Mouse (Mus musculus) liver, embryonic 12.5 days (tissue): Measurements from ENCODE around the gene Zyg11b. TPM values are rescaled to one million over a fixed set of nuclear protein-coding genes. Genes with fewer than 3 reads are reported as not detected.

Experiments used
- ATAC-seq: fragments of 200-750 bp; cut with Nextera tagmentation; 2 replicates; pipeline ENCODE4 v1.8.0; 2017; ENCODE audit warnings: moderate number of reproducible peaks, mild to moderate bottlenecking, moderate library complexity
- H3K27ac ChIP-seq: fragments of 300-500 bp; sonication (generic); 2 replicates; pipeline ENCODE4 v1.5.1; 2016; ENCODE audit warnings: mild to moderate bottlenecking
- H3K27me3 ChIP-seq: fragments of 300-500 bp; sonication (generic); replicated peaks from 2 replicates; pipeline ENCODE4 v1.6.1; 2016; ENCODE audit warnings: mild to moderate bottlenecking, moderate library complexity
- H3K36me3 ChIP-seq: fragments of 300-500 bp; sonication (generic); 2 replicates; pipeline ENCODE4 v1.6.1; 2016; ENCODE audit warnings: mild to moderate bottlenecking, moderate library complexity
- H3K4me1 ChIP-seq: fragments of 300-500 bp; sonication (generic); 2 replicates; pipeline ENCODE4 v1.6.1; 2016
- H3K4me2 ChIP-seq: fragments of 300-500 bp; sonication (generic); 2 replicates; pipeline ENCODE4 v1.6.1; 2016; ENCODE audit warnings: mild to moderate bottlenecking, moderate library complexity
- H3K4me3 ChIP-seq: fragments of 300-500 bp; sonication (generic); 2 replicates; pipeline ENCODE4 v1.5.1; 2016; ENCODE audit warnings: mild to moderate bottlenecking, moderate library complexity
- H3K9ac ChIP-seq: fragments of 300-500 bp; sonication (generic); 2 replicates; pipeline ENCODE4 v1.6.1; 2016; ENCODE audit warnings: mild to moderate bottlenecking, moderate library complexity
- H3K9me3 ChIP-seq: fragments of 300-500 bp; sonication (generic); replicated peaks from 2 replicates; pipeline ENCODE4 v1.6.1; 2016; ENCODE audit warnings: mild to moderate bottlenecking, moderate library complexity
- WGBS: fragments of 180-500 bp; shearing (Covaris S2); methylation state at CpG from one replicate; pipeline ENCODE4 v1.1.7; 2016; ENCODE audit not compliant: insufficient replicate concordance; 5-methylcytosine and 5-hydroxymethylcytosine counted together
- polyA plus RNA-seq: library from polyadenylated mRNA; unstranded; fragments of >200 nt; fragmentation: Nextera tagmentation; extraction: Ambion mirVana; gene quantifications from 2 replicates; pipeline ENCODE4 v1.2.1, GENCODE M21; 2016

Gene Zyg11b
- 4.0 and 4.5 TPM in 2 replicates for polyA plus RNA-seq

DNA sequence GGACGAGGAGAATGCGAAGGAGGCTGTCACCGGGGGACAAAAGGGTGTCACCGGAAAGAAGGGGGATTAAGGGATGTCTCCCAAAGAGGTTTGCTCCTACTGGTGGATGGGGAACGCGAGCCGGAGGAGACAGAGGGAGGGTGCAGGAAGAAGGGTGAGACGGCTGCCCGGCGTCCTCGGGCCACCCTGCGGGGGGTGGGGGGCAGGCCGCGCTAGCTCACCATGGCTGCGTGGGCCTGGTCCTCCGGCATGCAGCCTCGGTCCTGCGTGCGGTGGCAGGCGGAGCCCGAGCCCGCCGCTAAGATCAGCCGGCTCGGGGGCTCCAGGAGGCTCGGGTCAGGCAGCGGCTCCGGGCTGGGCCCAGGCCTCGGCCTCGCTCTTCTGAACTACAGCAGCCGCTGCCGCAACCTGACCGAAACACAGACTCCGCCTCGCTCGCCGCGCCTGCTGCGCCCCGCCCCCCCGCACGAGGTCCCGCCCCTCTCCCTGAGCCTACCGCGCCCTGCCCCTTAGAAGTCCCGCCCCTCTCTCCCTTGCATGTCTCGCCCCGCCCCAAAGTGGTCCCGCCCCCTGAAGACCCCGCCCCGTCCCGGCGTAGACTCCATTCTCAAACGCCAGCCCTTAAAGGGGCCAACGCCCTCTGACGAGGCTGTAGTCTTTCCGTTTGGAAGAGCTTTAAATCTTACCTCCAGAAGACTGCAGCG, at the start of gene Zyg11b:
Gene Zyg11b, minus strand, starts transcription at position 427 of the 704 bp plus-strand sequence.
- ATAC-seq: peak; percentile 94
- H3K27ac ChIP-seq: peak within 1 kb of the TSS; percentile 84
- H3K4me2 ChIP-seq: peak within 1 kb of the TSS; percentile 98
- H3K9me3 ChIP-seq: no peaks in the 10 kb centered on the region
- peaks cover 21% of the 10 kb centered on the region for H3K4me1 ChIP-seq
- peak within 1 kb of the TSS; percentile 94 for H3K9ac ChIP-seq
- 2% methylated on average over 39 of the region's 58 CpGs for WGBS
- H3K4me3 ChIP-seq: peak within 1 kb of the TSS; percentile 80
- H3K36me3 ChIP-seq: no peaks in the 10 kb centered on the region
- no peaks in the 10 kb centered on the region for H3K27me3 ChIP-seq

DNA sequence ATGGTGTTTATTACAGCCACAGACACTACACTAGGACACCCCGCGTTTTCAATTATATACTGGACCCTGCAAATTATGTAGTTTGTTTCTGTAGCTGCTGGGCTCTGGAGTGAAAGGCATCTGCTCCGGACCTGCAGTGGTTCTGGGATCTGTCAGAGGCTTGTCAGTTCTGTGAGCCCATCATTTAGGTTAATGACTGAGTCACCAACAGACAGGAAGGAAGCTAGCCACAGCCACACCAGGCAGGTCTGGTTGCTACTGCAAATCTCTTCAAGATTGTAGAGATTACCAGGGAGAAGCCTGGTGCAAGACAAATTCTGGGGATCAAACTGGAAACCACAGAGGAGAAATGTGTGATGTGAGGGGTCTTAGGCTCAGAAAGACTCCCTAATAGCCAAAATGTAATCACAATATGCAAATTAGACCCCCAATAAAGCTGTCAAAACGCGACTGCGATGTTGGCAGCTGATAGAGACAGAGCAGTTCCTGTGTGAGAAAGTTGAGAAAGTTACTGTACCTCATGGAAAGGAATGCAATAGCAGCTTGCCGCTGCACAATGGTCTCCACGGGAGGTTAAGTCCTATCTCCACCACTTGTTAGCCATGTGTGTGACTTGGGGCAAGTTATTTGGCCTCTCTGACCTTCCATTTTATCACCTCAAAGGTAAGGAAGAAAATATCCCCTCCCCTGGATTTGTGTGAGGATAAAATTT, 49.1 kb upstream of the Zyg11b start:
- Histone ChIP-seq H3K27me3 (no peaks in the 10 kb centered on the region), H3K4me2 (no peak overlapping the region), H3K9me3 (no peaks in the 10 kb centered on the region), H3K27ac (peak overlapping the region; percentile 55), H3K9ac (no peak overlapping the region), H3K4me1 (peaks cover 54% of the 10 kb centered on the region), H3K36me3 (no peaks in the 10 kb centered on the region), H3K4me3 (no peak overlapping the region)
- WGBS: 13% methylated on average over 8 of the region's 8 CpGs
- no peak for ATAC-seq

DNA sequence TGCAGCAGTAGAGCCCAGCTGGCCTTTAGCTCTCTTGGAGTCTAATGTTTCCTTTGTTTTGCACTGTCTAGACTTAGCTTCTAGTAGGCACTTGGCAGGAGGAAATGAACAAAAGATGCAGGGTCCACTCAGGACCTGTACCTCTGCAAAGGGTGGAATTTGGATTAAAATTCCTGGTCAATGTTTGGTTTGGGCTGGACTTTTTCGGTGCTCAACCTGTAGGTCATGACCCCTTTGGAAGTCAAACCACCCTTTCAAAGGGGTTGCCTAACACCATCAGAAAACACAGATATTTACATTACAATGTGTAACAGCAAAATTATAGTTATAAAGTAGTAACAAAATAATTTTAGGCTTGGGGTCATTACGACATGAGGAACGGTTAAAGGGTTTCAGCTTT, 48.2 kb upstream of the Zyg11b start:
- no peaks in the 10 kb centered on the region for H3K36me3 ChIP-seq
- H3K27ac ChIP-seq: peak overlapping the region; percentile 55
- no peak overlapping the region for H3K4me3 ChIP-seq
- H3K4me2 ChIP-seq: no peak overlapping the region
- ATAC-seq: no peak
- no peaks in the 10 kb centered on the region for H3K9me3 ChIP-seq
- H3K4me1 ChIP-seq: peaks cover 50% of the 10 kb centered on the region
- 78% methylated on average over 3 of the region's 3 CpGs for WGBS
- no peaks in the 10 kb centered on the region for H3K27me3 ChIP-seq
- H3K9ac ChIP-seq: no peak overlapping the region

DNA sequence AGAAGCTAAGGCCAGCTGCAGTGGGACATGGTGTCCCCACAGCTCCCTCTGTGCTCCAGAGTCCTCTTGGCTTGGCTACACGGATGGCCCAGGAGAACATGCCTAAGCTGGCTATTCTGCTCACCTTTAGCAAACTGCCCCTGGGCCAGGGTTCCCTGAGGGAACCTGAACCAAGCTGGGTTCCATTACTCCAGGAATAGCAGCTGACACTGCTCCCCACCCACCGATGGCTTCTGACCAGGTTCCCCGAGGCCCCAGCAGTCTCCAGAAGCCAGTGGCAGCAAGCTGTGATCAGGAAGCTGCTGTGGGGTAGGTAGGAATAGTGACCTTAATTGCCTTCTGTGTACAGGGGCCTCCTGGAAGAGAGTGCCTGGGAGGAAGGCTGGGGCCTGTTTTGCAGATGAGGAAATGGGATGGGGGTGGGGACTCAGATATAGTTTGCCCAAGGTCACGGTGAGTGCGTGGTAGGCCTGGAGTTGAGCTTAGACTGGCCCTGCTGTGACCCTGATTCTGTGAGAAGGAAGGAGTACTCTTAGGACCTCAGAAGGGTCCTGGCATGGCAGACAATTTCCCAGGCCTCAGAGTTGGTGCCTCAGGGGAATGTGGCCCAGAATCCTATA, 47.5 kb upstream of the Zyg11b start:
- peak; percentile 35; the same call in 1 of the 2 replicates for ATAC-seq
- no peak overlapping the region for H3K9ac ChIP-seq
- WGBS: 32% methylated on average over 5 of the region's 5 CpGs

DNA sequence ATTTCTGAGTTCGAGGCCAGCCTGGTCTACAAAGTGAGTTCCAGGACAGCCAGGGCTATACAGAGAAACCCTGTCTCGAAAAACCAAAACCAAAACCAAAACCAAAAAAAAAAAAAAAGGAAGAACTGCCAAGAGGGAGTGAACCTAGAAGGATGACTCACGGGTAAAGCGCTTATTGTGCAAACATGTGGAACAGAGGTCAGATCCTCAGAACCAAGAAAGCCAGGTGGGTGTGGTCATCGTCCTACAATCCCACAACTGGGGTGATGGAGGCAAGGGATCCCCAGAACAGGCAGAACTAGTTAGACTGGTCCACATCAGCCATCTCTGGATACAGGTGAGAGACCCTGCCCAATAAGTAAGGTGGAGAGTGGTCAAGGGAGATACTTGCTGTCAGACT, 46.2 kb upstream of the Zyg11b start:
- no peak overlapping the region for H3K27ac ChIP-seq
- no peak overlapping the region for H3K9ac ChIP-seq
- H3K4me1 ChIP-seq: peaks cover 40% of the 10 kb centered on the region
- WGBS: 59% methylated on average over 5 of the region's 5 CpGs
- no peaks in the 10 kb centered on the region for H3K9me3 ChIP-seq
- H3K36me3 ChIP-seq: no peaks in the 10 kb centered on the region
- no peaks in the 10 kb centered on the region for H3K27me3 ChIP-seq
- no peak overlapping the region for H3K4me2 ChIP-seq
- ATAC-seq: 0 out of 2 replicates have a peak, but pooled peaks have one; percentile 11
- H3K4me3 ChIP-seq: no peak overlapping the region

More for the DNA sequence above, 47.5 kb upstream of the Zyg11b start:
- peaks cover 44% of the 10 kb centered on the region for H3K4me1 ChIP-seq
- H3K4me2 ChIP-seq: no peak overlapping the region
- no peaks in the 10 kb centered on the region for H3K27me3 ChIP-seq
- H3K9me3 ChIP-seq: no peaks in the 10 kb centered on the region
- H3K27ac ChIP-seq: peak overlapping the region; percentile 55
- H3K36me3 ChIP-seq: no peaks in the 10 kb centered on the region
- no peak overlapping the region for H3K4me3 ChIP-seq

DNA sequence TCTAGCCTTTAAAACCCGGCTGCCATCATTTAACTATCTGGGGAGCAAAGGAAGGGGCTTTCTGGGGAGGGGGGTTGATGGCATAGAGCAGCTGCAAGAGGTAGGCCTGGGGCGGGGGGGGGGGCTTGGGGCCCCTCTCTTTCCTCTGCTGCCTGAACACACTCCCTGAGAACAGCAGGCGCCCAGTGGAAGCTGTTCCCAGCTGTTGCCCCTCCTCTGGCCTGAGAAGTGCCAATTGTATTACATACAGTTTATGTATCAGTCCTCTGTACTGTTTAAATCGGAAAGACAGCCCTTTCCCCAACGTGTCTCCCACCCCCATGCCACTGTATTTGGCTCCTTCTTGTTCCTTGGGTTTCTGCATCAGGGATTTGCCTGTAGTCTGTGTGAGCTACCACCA, 44.9 kb upstream of the Zyg11b start:
- Histone ChIP-seq H3K4me2 (no peak overlapping the region), H3K4me3 (no peak overlapping the region), H3K27me3 (no peaks in the 10 kb centered on the region), H3K27ac (no peak overlapping the region), H3K36me3 (no peaks in the 10 kb centered on the region), H3K4me1 (peaks cover 34% of the 10 kb centered on the region), H3K9me3 (no peaks in the 10 kb centered on the region), H3K9ac (no peak overlapping the region)
- WGBS: 38% methylated on average over 5 of the region's 5 CpGs
- no peak for ATAC-seq

DNA sequence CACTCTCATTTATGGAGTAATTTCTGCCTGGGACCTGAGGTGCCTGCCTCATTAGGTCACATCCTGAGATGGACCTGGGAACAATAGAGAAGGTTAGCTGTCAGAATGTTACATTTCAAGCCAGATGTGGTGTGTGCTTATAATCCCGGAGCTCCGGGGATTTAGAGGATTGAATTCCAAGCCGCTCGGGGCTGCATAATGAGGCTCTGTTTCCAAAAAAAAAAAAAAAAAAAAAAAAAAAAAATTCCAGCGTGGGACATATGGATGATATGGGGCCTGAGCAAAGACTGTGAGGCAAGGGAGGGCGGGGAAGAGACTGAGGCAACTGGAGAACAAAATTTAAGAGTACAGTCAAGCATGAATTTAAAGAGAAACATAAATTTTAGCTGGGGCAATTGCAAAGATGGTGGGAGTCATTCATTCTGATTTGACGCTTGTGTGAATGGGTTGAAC, 43.8 kb upstream of the Zyg11b start:
- Histone ChIP-seq H3K27ac (0 out of 2 replicates have a peak overlapping the region, but pooled peaks have one; percentile 20), H3K9me3 (no peaks in the 10 kb centered on the region), H3K4me1 (peaks cover 23% of the 10 kb centered on the region), H3K9ac (no peak overlapping the region), H3K4me3 (no peak overlapping the region), H3K4me2 (no peak overlapping the region), H3K27me3 (no peaks in the 10 kb centered on the region), H3K36me3 (peaks cover 8% of the 10 kb centered on the region)
- WGBS: 54% methylated on average over 7 of the region's 7 CpGs
- ATAC-seq: no peak

DNA sequence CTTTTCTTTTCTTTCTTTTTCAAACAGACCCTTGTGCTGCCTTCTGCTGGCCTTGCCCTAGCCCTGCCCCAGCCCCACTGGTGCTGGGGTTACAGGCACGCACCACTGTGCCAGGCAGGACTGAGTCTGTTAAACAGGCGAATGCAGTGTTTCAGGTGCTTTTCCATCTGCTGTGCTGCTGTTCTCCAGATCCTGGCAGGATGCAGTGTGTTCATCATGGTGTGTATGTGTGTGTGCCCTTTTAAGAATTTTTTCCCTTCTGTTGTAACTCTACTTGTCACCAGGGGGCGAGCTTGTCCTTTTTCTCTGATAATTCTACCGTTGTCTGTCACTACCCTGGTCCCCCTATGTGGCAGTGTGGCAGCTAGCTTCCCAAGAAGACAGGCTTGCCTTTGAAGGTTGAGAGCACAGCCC, 38.4 kb upstream of the Zyg11b start:
- 20% methylated on average over 4 of the region's 4 CpGs for WGBS
- peaks cover 6% of the 10 kb centered on the region for H3K4me1 ChIP-seq
- peak; percentile 66 for ATAC-seq
- H3K4me3 ChIP-seq: no peak overlapping the region
- peaks cover 57% of the 10 kb centered on the region for H3K36me3 ChIP-seq
- H3K27me3 ChIP-seq: no peaks in the 10 kb centered on the region
- no peak overlapping the region for H3K27ac ChIP-seq
- no peak overlapping the region for H3K4me2 ChIP-seq
- H3K9ac ChIP-seq: no peak overlapping the region
- no peaks in the 10 kb centered on the region for H3K9me3 ChIP-seq

DNA sequence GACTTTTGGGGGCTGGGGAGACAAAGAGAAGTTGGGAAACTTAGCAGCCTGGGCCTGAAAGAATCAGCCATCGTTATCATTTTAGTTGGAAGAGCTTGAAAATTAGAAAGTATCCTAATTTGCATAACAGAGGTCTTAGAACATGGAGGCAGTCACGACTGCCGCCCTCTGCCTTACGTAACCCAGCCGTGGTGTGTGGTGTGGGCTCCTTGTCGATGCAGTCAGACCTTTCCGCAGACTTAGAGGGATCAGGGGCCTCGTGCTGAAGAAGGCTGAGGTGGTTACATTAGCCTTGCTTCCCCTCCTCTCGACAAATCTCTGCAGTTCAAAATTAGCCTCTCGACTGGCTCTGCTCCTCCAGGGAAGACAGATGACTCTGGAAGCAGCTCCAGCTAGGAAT, 37.9 kb upstream of the Zyg11b start:
- no peak for ATAC-seq
- Histone ChIP-seq H3K27me3 (no peaks in the 10 kb centered on the region), H3K4me2 (no peak overlapping the region), H3K4me3 (no peak overlapping the region), H3K36me3 (peaks cover 61% of the 10 kb centered on the region), H3K27ac (no peak overlapping the region), H3K4me1 (peaks cover 6% of the 10 kb centered on the region), H3K9ac (no peak overlapping the region), H3K9me3 (no peaks in the 10 kb centered on the region)
- 76% methylated on average over 10 of the region's 10 CpGs for WGBS

DNA sequence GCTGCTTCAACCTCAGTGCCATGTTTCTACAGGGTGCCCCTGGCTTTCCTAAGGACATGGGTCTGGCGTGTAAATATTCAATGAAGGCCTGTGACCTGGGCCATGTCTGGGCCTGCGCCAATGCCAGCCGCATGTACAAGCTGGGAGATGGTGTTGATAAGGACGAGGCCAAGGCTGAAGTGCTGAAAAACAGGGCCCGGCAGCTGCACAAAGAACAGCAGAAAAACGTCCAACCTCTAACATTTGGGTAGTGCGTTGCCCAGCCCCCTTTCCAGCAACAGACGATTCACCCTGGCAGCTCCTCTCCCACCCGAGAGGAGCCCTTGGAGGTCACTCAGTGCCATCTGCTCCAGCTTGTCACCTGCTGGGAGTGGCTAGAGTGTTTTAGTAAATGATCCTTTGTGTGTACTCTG, 37.4 kb upstream of the Zyg11b start:
- Histone ChIP-seq H3K9ac (no peak overlapping the region), H3K4me1 (peaks cover 6% of the 10 kb centered on the region), H3K36me3 (peaks cover 66% of the 10 kb centered on the region), H3K9me3 (no peaks in the 10 kb centered on the region), H3K4me2 (no peak overlapping the region), H3K27me3 (no peaks in the 10 kb centered on the region), H3K4me3 (no peak overlapping the region), H3K27ac (peak overlapping the region; percentile 7; the same call in 1 of the 2 replicates)
- 66% methylated on average over 9 of the region's 9 CpGs for WGBS
- ATAC-seq: no peak

DNA sequence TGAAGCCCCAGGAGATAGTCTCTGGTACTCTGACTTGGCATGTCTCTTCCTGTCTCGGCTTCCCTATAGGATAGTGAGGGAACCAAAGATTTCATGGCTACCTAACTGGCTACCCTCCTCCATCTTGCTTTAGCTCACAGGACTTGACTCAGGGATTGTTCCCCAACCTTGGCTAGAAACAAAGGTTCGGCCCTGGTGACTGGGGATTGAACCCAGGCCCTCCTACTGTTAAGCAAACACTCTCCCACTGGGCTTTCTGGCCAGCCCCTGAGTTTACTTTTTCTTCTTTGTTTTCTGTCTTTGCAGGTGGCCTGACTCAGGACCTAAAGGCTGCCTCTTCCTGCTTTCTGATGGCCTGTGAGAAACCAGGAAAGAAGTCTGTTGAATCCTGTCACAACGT, 36.9 kb upstream of the Zyg11b start:
- Histone ChIP-seq H3K9ac (no peak overlapping the region), H3K27ac (peak overlapping the region; percentile 7; the same call in 1 of the 2 replicates), H3K4me2 (no peak overlapping the region), H3K9me3 (no peaks in the 10 kb centered on the region), H3K27me3 (no peaks in the 10 kb centered on the region), H3K4me1 (peaks cover 6% of the 10 kb centered on the region), H3K36me3 (peaks cover 71% of the 10 kb centered on the region), H3K4me3 (no peak overlapping the region)
- 62% methylated on average over 3 of the region's 3 CpGs for WGBS
- ATAC-seq: no peak

DNA sequence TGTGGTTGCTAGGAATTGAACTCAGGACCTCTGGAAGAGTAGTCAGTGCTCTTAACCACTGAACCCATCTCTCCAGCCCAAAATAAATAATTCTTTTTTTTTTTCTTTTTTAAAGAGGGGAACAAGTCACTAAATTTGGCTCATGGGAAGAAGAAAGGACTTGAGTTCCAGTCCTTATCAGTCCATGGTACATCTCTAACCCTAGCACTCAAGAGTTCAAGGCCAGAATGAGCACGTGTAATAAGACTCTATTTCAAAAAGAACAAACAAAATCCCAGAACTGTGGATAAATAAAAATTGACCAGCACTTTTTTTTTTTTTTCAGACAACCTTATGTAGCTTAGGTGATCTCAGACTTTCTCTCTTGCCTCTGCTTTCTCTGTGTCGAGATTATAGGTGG, 35.9 kb upstream of the Zyg11b start:
- Histone ChIP-seq H3K4me1 (peaks cover 6% of the 10 kb centered on the region), H3K4me3 (no peak overlapping the region), H3K9me3 (no peaks in the 10 kb centered on the region), H3K9ac (no peak overlapping the region), H3K4me2 (no peak overlapping the region), H3K27ac (no peak overlapping the region), H3K36me3 (peaks cover 81% of the 10 kb centered on the region), H3K27me3 (no peaks in the 10 kb centered on the region)
- ATAC-seq: no peak
- WGBS: 57% methylated on average over 2 of the region's 2 CpGs
